Mouse (Mus musculus) heart, postnatal 4 days (tissue): ENCODE measurements around the gene Taf6l. TPM values are rescaled to one million over a fixed set of nuclear protein-coding genes. Genes with fewer than 3 reads are reported as not detected.
"Not testable (repeated sequence)": the region's sequence is repeated elsewhere in the genome, so short reads cannot be mapped to it uniquely, and the experiment has no call there.

Source experiments
- DNase-seq: peaks from one replicate; pipeline ENCODE4 v3.0.0; 2021
- microRNA-seq, 2 experiments: library from miRNA; unstranded; fragments of <30 nt; microRNA quantifications; one replicate each; pipeline ENCODE4 v1.2.0; 2021 to 2022
- total RNA-seq, 2 experiments: library from RNA; stranded (reverse); gene quantifications; 2 replicates each; pipeline ENCODE4 v1.2.3; 2021

The Taf6l gene
- total RNA-seq, 2 experiments from 2014 or later = 12.1 to 12.5 TPM

GRCm38 (mm10) chr19:8735389-8736159 lies 50.6 kb downstream of the Taf6l start, which contains the start of gene Wdr74:
Gene Wdr74 (plus strand): TSS chr19:8735827.
- DNase-seq = peak; percentile 94

GRCm38 (mm10) chr19:8734334-8734733 lies 51.9 kb downstream of the Taf6l start:
- DNase-seq = no peak

- DNase-seq = not testable (repeated sequence)
These were observed 57.7 kb downstream of the Taf6l start for GRCm38 (mm10) chr19:8728335-8729099.

GRCm38 (mm10) chr19:8727495-8728114 lies 58.6 kb downstream of the Taf6l start:
- no peak for DNase-seq

GRCm38 (mm10) chr19:8726609-8727390 lies 59.4 kb downstream of the Taf6l start:
- no peak for DNase-seq

- DNase-seq = no peak
These were observed 61.1 kb downstream of the Taf6l start for GRCm38 (mm10) chr19:8725081-8725613.

Small RNA genes lying within 50 kb of the gene (microRNA-seq; reads per million reads assigned to microRNA genes)
- 0 reads per million in 2 experiments for gene Mir6992

Other genes with a start within 250 kb of the Taf6l start
- not detected for gene Slc22a8, start 195.2 kb downstream of the Taf6l start, total RNA-seq
- gene Slc22a6, start 168.4 kb downstream of the Taf6l start, total RNA-seq = not detected
- gene Chrm1, start 122.6 kb downstream of the Taf6l start, total RNA-seq = not detected
- gene Slc3a2, start 63.0 kb downstream of the Taf6l start, total RNA-seq = 10 to 100 TPM; 62.4 to 66.3 TPM
- gene Wdr74, start 50.6 kb downstream of the Taf6l start, total RNA-seq = 10 to 100 TPM; 30.3 to 31.1 TPM
- not detected for gene 1700092M07Rik, start 45.7 kb downstream of the Taf6l start, total RNA-seq
- gene Stx5a, start 45.0 kb downstream of the Taf6l start, total RNA-seq = 10 to 100 TPM; 43.4 to 48.5 TPM
- 10 to 100 TPM; 82.1 to 86.1 TPM for gene Nxf1, start 29.3 kb downstream of the Taf6l start, total RNA-seq
- 100 to 1,000 TPM; 121 to 133 TPM for gene Tmem223, start 15.4 kb downstream of the Taf6l start, total RNA-seq
- gene Tmem179b, start 11.9 kb downstream of the Taf6l start, total RNA-seq = 10 to 100 TPM; 16.6 to 17.1 TPM
- gene Polr2g, start 12.2 kb upstream of the Taf6l start, total RNA-seq = 10 to 100 TPM; 71.2 to 80.6 TPM
- gene Zbtb3, start 16.1 kb upstream of the Taf6l start, total RNA-seq = 1 to 10 TPM; 2.4 to 2.5 TPM
- gene Ttc9c, start 32.9 kb upstream of the Taf6l start, total RNA-seq = 10 to 100 TPM; 20.9 to 22.8 TPM
- gene Hnrnpul2, start 33.6 kb upstream of the Taf6l start, total RNA-seq = 10 to 100 TPM; 53.5 to 56.0 TPM
- not detected for gene AC129217.1, start 43.4 kb upstream of the Taf6l start, total RNA-seq
- 10 to 100 TPM; 26.2 to 27.5 TPM for gene Bscl2, start 51.0 kb upstream of the Taf6l start, total RNA-seq
- gene Gng3, start 52.8 kb upstream of the Taf6l start, total RNA-seq = under 1 TPM in 1 of 2 experiments, not detected in 1; 0.16 TPM
- 1 to 10 TPM; 2.4 to 2.5 TPM for gene Lrrn4cl, start 64.4 kb upstream of the Taf6l start, total RNA-seq
- gene Ubxn1, start 85.1 kb upstream of the Taf6l start, total RNA-seq = 100 to 1,000 TPM; 112 to 125 TPM
- gene Uqcc3, start 94.5 kb upstream of the Taf6l start, total RNA-seq = 10 to 100 TPM; 39.4 to 41.2 TPM
- gene Lbhd1, start 97.3 kb upstream of the Taf6l start, total RNA-seq = 1 to 10 TPM; 2.1 to 5.6 TPM
- not detected for gene Gm49403, start 97.5 kb upstream of the Taf6l start, total RNA-seq
- 10 to 100 TPM; 23.7 to 24.9 TPM for gene 1810009A15Rik, start 102.4 kb upstream of the Taf6l start, total RNA-seq
- 1 to 10 TPM; 2.3 to 3.6 TPM for gene Gm49416, start 102.5 kb upstream of the Taf6l start, total RNA-seq
- gene Ints5, start 106.6 kb upstream of the Taf6l start, total RNA-seq = 10 to 100 TPM; 16.3 to 17.1 TPM
- gene Ganab, start 111.7 kb upstream of the Taf6l start, total RNA-seq = 10 to 100 TPM; 80.9 to 83.7 TPM
- gene B3gat3, start 134.0 kb upstream of the Taf6l start, total RNA-seq = 10 to 100 TPM; 36.0 to 38.0 TPM
- gene Rom1, start 142.9 kb upstream of the Taf6l start, total RNA-seq = 1 to 10 TPM; 3.1 to 3.2 TPM
- 10 to 100 TPM; 15.4 to 16.6 TPM for gene Eml3, start 143.1 kb upstream of the Taf6l start, total RNA-seq
- 10 to 100 TPM; 62.5 to 63.8 TPM for gene Mta2, start 155.5 kb upstream of the Taf6l start, total RNA-seq
- 1 to 10 TPM; 8.3 to 9.6 TPM for gene Tut1, start 167.4 kb upstream of the Taf6l start, total RNA-seq
- 100 to 1,000 TPM; 357 to 371 TPM for gene Eef1g, start 180.6 kb upstream of the Taf6l start, total RNA-seq
- gene Ahnak, start 202.9 kb upstream of the Taf6l start, total RNA-seq = 100 to 1,000 TPM; 303 to 328 TPM